Mouse (Mus musculus): Measurements from ENCODE around the gene Slc37a3. TPM values are rescaled to one million over a fixed set of nuclear protein-coding genes. Genes with fewer than 3 reads are reported as not detected.
"Not testable (repeated sequence)": the region's sequence is repeated elsewhere in the genome, so short reads cannot be mapped to it uniquely, and the experiment has no call there.

Gene Slc37a3
- polyA plus RNA-seq, 1 experiment from 2014 or later: 54.7 TPM

GRCm38 (mm10) chr6:39416654-39417053 lies 39.2 kb upstream of the Slc37a3 start:
- not testable (repeated sequence) for H3K27me3 ChIP-seq (ENCODE audit: control insufficient read depth, insufficient read depth, low read length); ATAC-seq (ENCODE audit: insufficient number of reproducible peaks, insufficient read depth, low FRiP score, low read depth); H3K9ac ChIP-seq (replicated peaks; ENCODE audit: low read depth, low read length); H3K9me3 ChIP-seq (ENCODE audit: control insufficient read depth, low read depth, low read length); H3K4me3 ChIP-seq (ENCODE audit: low read depth, low read length); H3K27ac ChIP-seq (ENCODE audit: low read length); H3K4me1 ChIP-seq (ENCODE audit: control insufficient read depth, insufficient read depth, low read length); H3K4me2 ChIP-seq (replicated peaks; ENCODE audit: low read depth, low read length); H3K36me3 ChIP-seq (ENCODE audit: control insufficient read depth, insufficient read depth, low read length)

GRCm38 (mm10) chr6:39415762-39416161 lies 38.3 kb upstream of the Slc37a3 start:
- H3K4me1 ChIP-seq (ENCODE audit: control insufficient read depth, insufficient read depth, low read length): 0 out of 2 replicates have a peak, but pooled peaks cover 3% of the 10 kb centered on the region
- H3K27ac ChIP-seq (ENCODE audit: low read length): no peak overlapping the region
- no peak overlapping the region for H3K4me3 ChIP-seq (ENCODE audit: low read depth, low read length)
- H3K9ac ChIP-seq (replicated peaks; ENCODE audit: low read depth, low read length): no peak overlapping the region
- ATAC-seq (ENCODE audit: insufficient number of reproducible peaks, insufficient read depth, low FRiP score, low read depth): no peak
- no peaks in the 10 kb centered on the region for H3K9me3 ChIP-seq (ENCODE audit: control insufficient read depth, low read depth, low read length)
- H3K27me3 ChIP-seq (ENCODE audit: control insufficient read depth, insufficient read depth, low read length): 0 out of 2 replicates have a peak, but pooled peaks cover 2% of the 10 kb centered on the region
- H3K4me2 ChIP-seq (replicated peaks; ENCODE audit: low read depth, low read length): no peak overlapping the region
- 45% methylated on average over 3 of the region's 5 CpGs for WGBS
- no peaks in the 10 kb centered on the region for H3K36me3 ChIP-seq (ENCODE audit: control insufficient read depth, insufficient read depth, low read length)

DNA sequence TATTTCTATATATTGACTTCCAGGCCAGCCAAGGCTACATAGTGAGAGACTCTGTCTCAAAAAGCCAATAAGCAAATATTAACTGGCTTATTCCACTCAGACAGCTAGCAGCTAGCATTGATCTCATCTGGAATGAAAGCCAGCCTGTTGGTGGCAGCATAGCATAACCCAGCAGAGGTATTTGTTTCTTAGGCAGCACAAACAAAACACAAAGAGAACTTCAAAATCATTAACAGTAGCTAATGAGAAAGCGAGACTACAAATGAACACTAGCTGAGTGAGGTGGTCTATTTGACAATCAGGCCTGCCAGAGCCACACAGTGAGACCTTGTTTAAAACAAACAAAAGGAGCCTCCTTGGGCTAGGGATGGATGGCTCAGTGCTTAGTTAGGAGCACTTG lies 36.6 kb upstream of the Slc37a3 start:
- 0 out of 2 replicates have a peak, but pooled peaks cover 2% of the 10 kb centered on the region for H3K4me1 ChIP-seq (ENCODE audit: control insufficient read depth, insufficient read depth, low read length)

DNA sequence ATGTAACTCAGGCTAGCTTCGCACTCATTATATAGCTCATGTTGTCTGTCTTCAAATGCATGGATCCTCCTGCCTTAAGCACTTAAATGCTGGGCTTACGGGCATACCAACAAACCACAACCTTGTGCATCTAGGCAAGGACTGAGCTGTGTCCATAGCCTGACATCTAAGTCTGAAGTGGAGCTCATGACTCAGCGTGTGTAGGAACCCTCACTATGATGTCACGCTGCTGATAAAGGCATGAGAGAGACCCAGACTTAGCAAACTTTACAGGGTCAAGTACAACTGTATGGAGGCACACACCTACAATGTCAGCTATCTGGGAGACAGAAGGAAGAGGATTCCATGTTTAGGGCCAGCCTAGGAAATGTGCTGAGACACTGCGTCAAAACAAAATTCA lies 29.0 kb upstream of the Slc37a3 start:
- no peak for ATAC-seq (ENCODE audit: insufficient number of reproducible peaks, insufficient read depth, low FRiP score, low read depth)
- Histone ChIP-seq H3K36me3 (ENCODE audit: control insufficient read depth, insufficient read depth, low read length) (0 out of 2 replicates have a peak, but pooled peaks cover 4% of the 10 kb centered on the region), H3K4me3 (ENCODE audit: low read depth, low read length) (no peak overlapping the region), H3K27ac (ENCODE audit: low read length) (no peak overlapping the region), H3K9ac (replicated peaks; ENCODE audit: low read depth, low read length) (no peak overlapping the region), H3K9me3 (ENCODE audit: control insufficient read depth, low read depth, low read length) (no peaks in the 10 kb centered on the region), H3K27me3 (ENCODE audit: control insufficient read depth, insufficient read depth, low read length) (no peaks in the 10 kb centered on the region), H3K4me1 (ENCODE audit: control insufficient read depth, insufficient read depth, low read length) (no peaks in the 10 kb centered on the region), H3K4me2 (replicated peaks; ENCODE audit: low read depth, low read length) (no peak overlapping the region)
- WGBS: 92% methylated on average over 5 of the region's 5 CpGs

More for the DNA sequence above, 36.6 kb upstream of the Slc37a3 start:
- no peak overlapping the region for H3K9ac ChIP-seq (replicated peaks; ENCODE audit: low read depth, low read length)
- 76% methylated on average over 1 of the region's 1 CpGs for WGBS
- H3K4me3 ChIP-seq (ENCODE audit: low read depth, low read length): no peak overlapping the region
- H3K9me3 ChIP-seq (ENCODE audit: control insufficient read depth, low read depth, low read length): no peaks in the 10 kb centered on the region
- 0 out of 2 replicates have a peak, but pooled peaks cover 2% of the 10 kb centered on the region for H3K27me3 ChIP-seq (ENCODE audit: control insufficient read depth, insufficient read depth, low read length)
- H3K36me3 ChIP-seq (ENCODE audit: control insufficient read depth, insufficient read depth, low read length): no peaks in the 10 kb centered on the region
- no peak overlapping the region for H3K4me2 ChIP-seq (replicated peaks; ENCODE audit: low read depth, low read length)
- H3K27ac ChIP-seq (ENCODE audit: low read length): no peak overlapping the region
- no peak for ATAC-seq (ENCODE audit: insufficient number of reproducible peaks, insufficient read depth, low FRiP score, low read depth)

GRCm38 (mm10) chr6:39403136-39403535 lies 25.7 kb upstream of the Slc37a3 start:
- Histone ChIP-seq H3K4me1 (ENCODE audit: control insufficient read depth, insufficient read depth, low read length) (no peaks in the 10 kb centered on the region), H3K4me2 (replicated peaks; ENCODE audit: low read depth, low read length) (no peak overlapping the region), H3K9ac (replicated peaks; ENCODE audit: low read depth, low read length) (no peak overlapping the region), H3K9me3 (ENCODE audit: control insufficient read depth, low read depth, low read length) (no peaks in the 10 kb centered on the region), H3K27ac (ENCODE audit: low read length) (no peak overlapping the region), H3K27me3 (ENCODE audit: control insufficient read depth, insufficient read depth, low read length) (no peaks in the 10 kb centered on the region), H3K36me3 (ENCODE audit: control insufficient read depth, insufficient read depth, low read length) (peaks cover 4% of the 10 kb centered on the region; the same call in 1 of the 2 replicates), H3K4me3 (ENCODE audit: low read depth, low read length) (no peak overlapping the region)
- no peak for ATAC-seq (ENCODE audit: insufficient number of reproducible peaks, insufficient read depth, low FRiP score, low read depth)
- 82% methylated on average over 2 of the region's 2 CpGs for WGBS

DNA sequence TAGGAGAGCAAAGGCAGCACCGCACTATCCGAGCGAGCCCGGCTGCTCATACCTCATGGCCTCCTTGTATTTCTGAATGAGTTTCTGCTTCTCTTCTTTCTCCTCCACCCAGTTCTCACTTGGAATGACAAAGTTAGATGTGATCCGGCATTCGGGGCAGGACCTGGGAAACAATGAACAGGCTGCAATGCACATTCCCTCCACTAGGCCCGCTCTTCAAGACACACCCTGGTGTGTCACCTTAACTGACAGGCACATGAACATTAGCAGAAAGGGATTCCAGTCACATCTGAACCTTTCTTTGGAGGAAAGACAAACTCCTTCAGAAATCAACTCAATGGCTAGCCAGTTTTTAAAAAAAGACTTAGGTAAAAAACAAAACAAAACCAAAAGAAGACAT lies 22.9 kb upstream of the Slc37a3 start:
- Histone ChIP-seq H3K27me3 (ENCODE audit: control insufficient read depth, insufficient read depth, low read length) (no peaks in the 10 kb centered on the region), H3K4me3 (ENCODE audit: low read depth, low read length) (no peak overlapping the region), H3K9me3 (ENCODE audit: control insufficient read depth, low read depth, low read length) (no peaks in the 10 kb centered on the region), H3K27ac (ENCODE audit: low read length) (no peak overlapping the region), H3K36me3 (ENCODE audit: control insufficient read depth, insufficient read depth, low read length) (peaks cover 4% of the 10 kb centered on the region; the same call in 1 of the 2 replicates), H3K4me2 (replicated peaks; ENCODE audit: low read depth, low read length) (no peak overlapping the region), H3K4me1 (ENCODE audit: control insufficient read depth, insufficient read depth, low read length) (no peaks in the 10 kb centered on the region), H3K9ac (replicated peaks; ENCODE audit: low read depth, low read length) (no peak overlapping the region)
- no peak for ATAC-seq (ENCODE audit: insufficient number of reproducible peaks, insufficient read depth, low FRiP score, low read depth)
- WGBS: 70% methylated on average over 7 of the region's 7 CpGs

DNA sequence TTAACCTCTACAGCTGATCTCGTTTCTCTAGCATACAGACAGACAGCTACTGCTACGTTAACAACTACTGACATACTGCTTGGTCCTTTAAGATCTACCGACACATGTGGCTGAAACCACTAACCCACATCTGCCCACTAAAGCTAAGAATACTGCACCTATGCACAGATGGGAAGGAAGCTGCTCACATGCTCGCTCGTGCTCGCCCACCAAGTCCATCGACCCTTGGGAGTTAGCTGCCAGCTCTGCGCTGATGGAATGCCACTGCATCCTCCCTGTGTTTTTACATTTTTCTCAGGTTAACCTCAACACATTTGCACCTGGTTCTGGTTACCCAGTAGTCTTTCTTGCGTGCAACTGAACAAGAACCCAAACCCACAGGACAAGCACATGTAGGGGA lies 20.9 kb upstream of the Slc37a3 start:
- Histone ChIP-seq H3K4me3 (ENCODE audit: low read depth, low read length) (no peak overlapping the region), H3K4me1 (ENCODE audit: control insufficient read depth, insufficient read depth, low read length) (no peaks in the 10 kb centered on the region), H3K9ac (replicated peaks; ENCODE audit: low read depth, low read length) (no peak overlapping the region), H3K36me3 (ENCODE audit: control insufficient read depth, insufficient read depth, low read length) (no peaks in the 10 kb centered on the region; the same call in 1 of the 2 replicates), H3K27me3 (ENCODE audit: control insufficient read depth, insufficient read depth, low read length) (no peaks in the 10 kb centered on the region), H3K27ac (ENCODE audit: low read length) (no peak overlapping the region), H3K4me2 (replicated peaks; ENCODE audit: low read depth, low read length) (no peak overlapping the region), H3K9me3 (ENCODE audit: control insufficient read depth, low read depth, low read length) (no peaks in the 10 kb centered on the region)
- WGBS: 89% methylated on average over 9 of the region's 9 CpGs
- no peak for ATAC-seq (ENCODE audit: insufficient number of reproducible peaks, insufficient read depth, low FRiP score, low read depth)

GRCm38 (mm10) chr6:39397046-39397445 lies 19.6 kb upstream of the Slc37a3 start:
- no peak for ATAC-seq (ENCODE audit: insufficient number of reproducible peaks, insufficient read depth, low FRiP score, low read depth)
- H3K9ac ChIP-seq (replicated peaks; ENCODE audit: low read depth, low read length): no peak overlapping the region
- H3K4me1 ChIP-seq (ENCODE audit: control insufficient read depth, insufficient read depth, low read length): no peaks in the 10 kb centered on the region
- no peak overlapping the region for H3K4me3 ChIP-seq (ENCODE audit: low read depth, low read length)
- H3K36me3 ChIP-seq (ENCODE audit: control insufficient read depth, insufficient read depth, low read length): no peaks in the 10 kb centered on the region; the same call in 1 of the 2 replicates
- H3K27ac ChIP-seq (ENCODE audit: low read length): no peak overlapping the region
- 96% methylated on average over 6 of the region's 6 CpGs for WGBS
- H3K4me2 ChIP-seq (replicated peaks; ENCODE audit: low read depth, low read length): no peak overlapping the region
- no peaks in the 10 kb centered on the region for H3K9me3 ChIP-seq (ENCODE audit: control insufficient read depth, low read depth, low read length)
- no peaks in the 10 kb centered on the region for H3K27me3 ChIP-seq (ENCODE audit: control insufficient read depth, insufficient read depth, low read length)

GRCm38 (mm10) chr6:39395916-39396315 lies 18.4 kb upstream of the Slc37a3 start:
- no peak for ATAC-seq (ENCODE audit: insufficient number of reproducible peaks, insufficient read depth, low FRiP score, low read depth)
- no peak overlapping the region for H3K4me2 ChIP-seq (replicated peaks; ENCODE audit: low read depth, low read length)
- H3K36me3 ChIP-seq (ENCODE audit: control insufficient read depth, insufficient read depth, low read length): no peaks in the 10 kb centered on the region; the same call in 1 of the 2 replicates
- no peaks in the 10 kb centered on the region for H3K9me3 ChIP-seq (ENCODE audit: control insufficient read depth, low read depth, low read length)
- H3K9ac ChIP-seq (replicated peaks; ENCODE audit: low read depth, low read length): no peak overlapping the region
- no peak overlapping the region for H3K4me3 ChIP-seq (ENCODE audit: low read depth, low read length)
- no peaks in the 10 kb centered on the region for H3K27me3 ChIP-seq (ENCODE audit: control insufficient read depth, insufficient read depth, low read length)
- H3K4me1 ChIP-seq (ENCODE audit: control insufficient read depth, insufficient read depth, low read length): no peaks in the 10 kb centered on the region
- H3K27ac ChIP-seq (ENCODE audit: low read length): no peak overlapping the region
- WGBS: 73% methylated on average over 4 of the region's 4 CpGs
